Mouse (Mus musculus) c-Kit-positive CD71-positive TER-119-positive erythroid progenitor cells, embryonic 14.5 days (primary cell): Measurements from ENCODE around the gene Stat5b.

Source experiments
- DNase-seq: peaks from one replicate; pipeline ENCODE4 v3.0.0-alpha.2; 2013; ENCODE audit warnings: low spot score

Stat5b gene

DNA sequence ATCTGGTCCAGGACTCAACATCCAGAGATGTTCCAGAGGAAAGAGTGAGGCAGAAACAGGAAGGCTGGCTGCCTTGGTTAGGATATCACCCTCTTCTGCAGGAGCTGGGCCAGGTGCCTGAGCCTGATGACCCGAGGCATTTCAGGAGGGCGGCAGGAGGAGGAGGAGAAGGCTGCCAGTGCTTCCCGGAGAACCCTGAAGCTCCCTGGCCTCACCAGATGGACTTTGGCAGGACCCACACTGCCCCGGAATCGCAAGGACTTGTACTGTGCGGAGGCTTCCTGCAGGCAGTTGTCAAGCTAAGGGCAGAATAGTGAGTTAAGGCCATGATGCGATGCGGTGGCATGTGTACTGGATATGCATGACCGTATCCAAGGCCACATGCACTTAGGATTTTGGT, 83.8 kb downstream of the Stat5b start:
- DNase-seq, result no peak

DNA sequence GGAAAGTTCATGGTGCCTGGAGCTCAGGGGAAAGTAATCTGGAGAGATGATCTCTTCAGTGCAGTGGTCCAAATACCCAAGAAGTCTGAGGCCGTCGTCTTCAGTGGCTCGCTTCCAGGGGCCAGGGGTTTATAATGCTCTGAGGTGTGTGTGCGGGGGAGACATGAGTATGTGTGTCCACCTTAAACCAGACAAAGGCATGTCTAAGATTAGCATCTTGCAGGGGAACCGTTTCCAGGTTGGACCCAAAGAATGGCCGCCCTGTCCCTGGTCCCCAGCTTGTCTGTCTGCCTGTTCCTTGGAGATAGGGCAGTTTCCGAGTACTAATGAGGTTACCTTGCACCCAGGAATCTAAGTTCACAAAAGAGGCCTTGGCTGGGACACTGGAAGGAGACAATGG, 87.7 kb downstream of the Stat5b start, which contains the start of gene Hcrt:
TSS of gene Hcrt (minus strand) at position 101 of the 400 bp plus-strand sequence.
- no peak for DNase-seq

DNA sequence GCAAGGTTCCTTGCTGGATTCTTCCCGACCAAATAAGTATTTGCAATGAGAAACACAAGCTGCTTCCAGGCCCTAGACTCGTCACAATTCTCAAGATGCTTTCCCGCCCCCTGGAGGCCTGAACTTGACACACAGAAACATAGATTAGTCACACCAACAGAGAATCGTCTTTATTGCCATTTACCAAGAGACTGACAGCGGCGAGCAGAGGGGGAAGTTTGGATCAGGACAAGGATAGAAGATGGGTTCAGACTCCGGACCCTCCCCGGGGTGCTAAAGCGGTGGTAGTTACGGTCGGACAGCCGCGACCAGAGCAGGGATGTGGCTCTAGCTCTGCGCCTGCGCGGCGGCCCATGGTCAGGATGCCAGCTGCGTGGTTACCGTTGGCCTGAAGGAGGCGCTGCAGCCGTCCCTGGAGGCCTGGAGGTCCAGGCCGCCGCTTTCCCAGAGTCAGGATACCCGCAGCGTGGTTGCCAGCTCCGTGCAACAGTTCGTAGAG, 88.9 kb downstream of the Stat5b start:
- peak; percentile 64 for DNase-seq

DNA sequence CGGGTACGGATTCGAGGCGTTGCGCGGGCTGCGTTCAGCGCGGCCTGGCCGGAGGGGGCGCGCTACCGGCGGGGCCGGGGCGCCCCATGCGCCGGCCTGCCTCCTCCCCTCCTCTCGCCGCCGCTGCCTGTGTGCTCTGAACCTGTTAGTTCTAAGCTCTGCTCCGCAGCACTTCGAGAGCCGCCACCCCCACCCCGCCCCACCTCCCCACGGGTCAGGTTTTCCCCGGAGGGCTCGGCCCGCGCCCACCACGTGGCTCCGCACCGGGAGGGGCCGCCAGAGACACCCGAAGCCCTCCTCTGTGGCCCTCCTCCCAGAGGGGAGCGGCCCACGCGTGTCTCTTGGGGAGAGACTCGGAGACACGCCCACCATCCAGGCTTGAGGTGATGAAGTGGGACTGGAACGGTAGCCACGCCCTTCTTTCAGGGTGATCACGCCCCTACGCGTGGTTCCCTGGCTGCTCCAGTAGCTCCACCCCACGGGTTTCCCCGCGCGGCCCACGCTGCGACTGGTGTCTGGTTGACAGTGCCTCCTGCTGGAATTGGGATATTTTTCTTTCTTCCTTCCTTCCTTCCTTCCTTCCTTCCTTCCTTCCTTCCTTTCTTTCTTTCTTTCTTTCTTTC, 90.8 kb downstream of the Stat5b start, which contains the start of gene Kcnh4:
TSS of gene Kcnh4 (minus strand) at position 332 of the 623 bp plus-strand sequence.
- DNase-seq, result peak; percentile 29

DNA sequence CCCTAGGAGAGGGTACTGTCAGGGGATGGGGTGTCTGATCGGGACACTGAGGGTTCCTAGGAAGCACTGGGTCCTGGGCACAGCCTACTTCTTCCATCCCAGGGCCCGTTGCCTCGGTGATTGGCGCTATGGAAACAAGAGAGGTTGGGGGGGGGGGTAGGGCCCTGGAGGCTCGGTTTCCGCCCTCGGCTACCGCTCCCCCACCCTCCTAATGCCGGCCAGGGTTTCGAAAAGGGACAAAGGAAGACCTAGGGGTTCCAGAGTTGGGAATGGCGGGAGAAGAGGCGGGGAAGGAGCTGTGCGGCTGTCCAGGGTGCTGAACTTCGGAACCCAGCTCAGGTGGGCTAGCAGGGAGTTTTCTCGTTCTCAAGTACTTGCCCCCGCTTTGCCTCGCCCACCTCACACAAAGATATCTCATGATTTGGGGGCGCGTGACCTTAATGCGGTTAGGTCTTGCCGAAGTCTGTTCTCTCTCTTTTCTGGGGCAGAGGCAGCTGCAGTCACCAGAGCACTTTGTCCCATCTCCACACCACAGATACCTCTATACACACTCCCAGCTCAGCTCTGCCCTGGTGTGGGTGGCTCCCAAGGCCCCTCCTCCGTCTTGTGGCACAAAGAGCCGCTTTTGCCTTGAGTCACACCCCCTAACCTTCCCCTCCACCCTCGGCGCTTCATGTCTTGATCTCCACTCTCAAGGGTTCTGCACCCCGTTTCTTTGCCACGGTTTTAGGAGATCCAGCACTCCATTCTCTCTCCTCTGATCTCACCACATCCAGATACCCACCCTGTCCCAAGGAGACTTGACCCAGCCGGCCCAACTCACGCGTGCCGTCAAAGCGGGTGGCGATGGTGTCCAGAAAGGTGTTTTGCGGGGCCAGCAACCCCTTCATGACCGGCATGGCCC, 91.6 kb downstream of the Stat5b start:
- no peak for DNase-seq

DNA sequence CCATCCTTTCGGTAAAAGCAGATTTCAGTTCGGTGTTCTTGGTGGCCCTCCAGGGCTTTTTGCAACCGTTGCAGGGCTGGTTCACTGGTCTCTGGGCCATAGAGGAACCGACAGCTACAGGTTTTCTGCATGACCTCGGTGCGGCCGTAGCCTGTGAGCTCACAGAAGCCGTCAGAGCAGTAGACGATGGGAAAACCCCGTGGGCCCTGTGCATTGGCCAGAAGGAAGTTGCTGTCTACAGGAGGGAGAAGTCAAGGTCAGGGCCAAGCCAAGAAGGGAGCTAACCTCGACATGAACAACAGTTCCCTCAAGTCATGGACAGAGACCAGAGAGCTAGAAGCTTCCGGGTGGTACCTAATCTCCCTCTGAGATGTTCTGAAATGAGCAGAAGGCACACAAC, 93.0 kb downstream of the Stat5b start:
- DNase-seq, result no peak

DNA sequence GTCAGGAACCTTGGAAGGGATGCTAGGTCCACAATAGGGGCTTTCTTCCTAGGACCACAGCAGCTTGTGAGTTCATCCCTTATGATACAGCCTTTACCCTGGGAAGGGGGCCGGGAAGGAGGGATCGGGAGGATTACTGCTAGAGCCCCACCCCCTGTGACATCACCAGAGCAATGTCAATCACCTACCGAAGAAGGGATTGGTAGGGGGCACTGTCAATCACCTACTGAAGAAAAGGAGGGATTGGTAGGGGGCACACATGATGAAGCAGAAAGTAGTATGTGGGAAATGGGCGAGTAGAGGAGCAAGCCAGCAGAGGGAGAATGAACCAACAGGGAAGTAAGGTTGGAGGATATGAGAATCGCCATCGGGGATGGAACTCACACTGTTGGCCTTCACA, 94.0 kb downstream of the Stat5b start:
- DNase-seq, result no peak

DNA sequence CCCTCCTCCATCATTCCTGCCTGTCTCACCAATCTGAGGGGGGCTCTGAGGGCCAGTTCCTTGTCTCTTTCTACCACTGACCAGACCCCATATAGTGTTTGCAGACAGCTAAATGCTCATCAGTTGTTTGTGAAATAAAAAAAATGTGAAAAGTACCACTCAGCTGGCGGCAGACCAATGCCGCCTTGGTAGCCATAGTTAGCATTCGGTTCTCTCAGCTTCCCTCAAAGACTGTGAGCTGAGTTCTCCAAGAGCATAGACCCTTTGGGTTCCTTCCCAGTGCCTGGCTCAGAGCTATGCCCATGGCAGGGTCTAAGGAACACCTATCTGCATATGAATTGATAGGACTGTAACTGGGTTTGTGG, 95.8 kb downstream of the Stat5b start:
- no peak for DNase-seq

DNA sequence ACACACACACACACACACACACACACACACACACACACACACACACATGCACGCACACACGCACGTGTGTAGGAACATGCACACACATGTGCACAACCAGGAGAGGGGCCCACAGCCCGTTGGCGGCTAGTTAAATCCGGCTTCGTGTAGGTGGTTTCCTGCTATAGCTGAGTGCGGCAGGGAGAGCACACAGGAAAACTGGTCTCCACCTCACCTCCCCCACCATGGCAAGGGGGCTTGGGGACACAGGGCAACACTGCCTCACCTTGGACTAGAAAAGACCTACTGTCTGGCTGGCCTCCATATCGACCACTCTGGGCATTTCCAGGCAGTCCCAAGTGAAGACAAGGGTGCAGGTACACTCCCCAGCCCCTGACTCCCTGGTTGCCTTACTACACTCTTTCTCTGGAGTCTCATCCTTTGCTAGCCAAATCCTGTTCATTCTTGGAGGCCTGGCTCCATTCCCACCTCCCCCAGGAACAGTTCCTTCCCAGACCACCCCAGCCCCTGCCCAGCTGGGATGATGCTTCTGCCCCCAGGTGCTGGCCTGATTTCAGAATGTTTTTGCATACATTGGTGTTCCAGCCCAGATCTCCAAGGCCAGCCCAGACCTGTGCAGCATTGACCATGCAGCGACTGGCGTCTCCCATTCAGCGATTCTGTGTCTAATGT, 96.4 kb downstream of the Stat5b start:
- no peak for DNase-seq

DNA sequence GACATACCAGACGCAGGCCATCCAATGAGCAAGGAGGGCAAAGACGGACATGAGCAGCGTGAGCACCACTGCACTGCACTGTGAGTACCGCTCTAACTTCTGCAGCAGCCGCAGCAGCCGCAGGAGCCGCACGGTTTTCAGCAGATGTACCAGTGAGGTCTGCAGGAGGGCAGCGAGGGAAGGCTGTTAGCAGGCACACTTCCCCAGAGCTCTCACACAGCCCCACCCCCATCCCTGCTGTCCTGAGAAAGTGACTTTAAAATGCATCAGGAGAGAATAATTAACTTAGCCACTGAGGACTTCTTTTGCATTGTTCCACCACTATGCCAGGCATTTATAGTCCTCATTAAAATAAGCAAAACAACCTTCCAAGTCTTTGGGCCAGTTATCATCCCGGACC, 98.2 kb downstream of the Stat5b start:
- DNase-seq, result no peak

DNA sequence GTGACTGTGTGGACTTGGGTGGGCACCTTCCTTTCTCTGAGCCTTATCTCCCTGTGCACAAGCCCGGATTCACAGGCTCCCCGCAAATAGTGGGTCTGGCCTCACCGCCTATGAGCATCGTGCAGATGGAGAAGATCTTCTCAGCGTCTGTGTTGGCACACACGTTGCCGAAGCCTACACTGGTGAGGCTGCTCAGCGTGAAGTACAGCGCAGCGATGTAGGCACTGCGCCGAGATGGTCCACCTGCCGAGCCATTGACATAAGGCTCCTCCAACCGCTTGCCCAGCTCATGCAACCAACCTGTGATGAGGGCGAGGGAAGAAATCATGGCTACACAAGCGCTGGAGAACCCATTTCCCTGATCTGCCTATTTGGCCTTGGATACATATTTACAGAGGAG, 100.4 kb downstream of the Stat5b start:
- no peak for DNase-seq

DNA sequence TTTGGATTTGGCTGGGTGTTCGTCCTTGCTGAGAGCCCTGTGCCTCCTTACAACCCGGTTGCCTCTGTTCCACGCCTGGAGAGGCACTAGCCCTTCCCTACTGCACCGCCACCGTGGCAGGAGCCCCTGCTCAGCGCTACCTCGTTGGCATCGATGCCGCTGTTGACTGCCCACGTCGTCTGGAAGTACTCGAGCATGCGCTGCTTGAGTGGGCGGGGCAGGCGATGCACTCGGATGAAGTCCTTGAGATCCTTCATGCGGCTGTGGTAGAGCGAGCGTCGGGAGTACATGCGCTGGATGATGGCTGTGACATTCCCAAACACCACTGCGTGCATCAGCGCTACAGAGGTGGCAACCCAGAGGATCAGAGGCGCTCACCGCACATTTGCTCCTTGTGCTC, 101.1 kb downstream of the Stat5b start:
- DNase-seq, result no peak

DNA sequence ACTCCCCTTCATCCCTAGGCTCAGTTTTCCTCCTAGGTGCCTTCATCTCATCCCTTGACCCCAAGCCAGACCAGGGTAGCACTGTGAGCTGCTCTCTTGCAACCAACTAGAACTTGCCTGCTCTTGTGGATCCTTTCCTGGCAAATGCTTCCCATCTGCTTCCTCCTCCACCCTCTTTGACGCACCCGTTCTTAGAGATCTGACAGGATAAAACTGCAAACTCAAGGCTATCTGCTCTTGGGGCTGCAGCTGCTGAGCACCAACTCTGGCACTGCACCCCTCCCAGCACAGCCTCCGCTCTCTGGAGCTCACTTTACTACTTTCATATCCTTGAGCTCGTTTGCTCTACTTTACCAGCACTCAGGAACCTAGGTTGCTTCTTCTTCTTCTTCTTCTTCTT, 101.9 kb downstream of the Stat5b start:
- no peak for DNase-seq

DNA sequence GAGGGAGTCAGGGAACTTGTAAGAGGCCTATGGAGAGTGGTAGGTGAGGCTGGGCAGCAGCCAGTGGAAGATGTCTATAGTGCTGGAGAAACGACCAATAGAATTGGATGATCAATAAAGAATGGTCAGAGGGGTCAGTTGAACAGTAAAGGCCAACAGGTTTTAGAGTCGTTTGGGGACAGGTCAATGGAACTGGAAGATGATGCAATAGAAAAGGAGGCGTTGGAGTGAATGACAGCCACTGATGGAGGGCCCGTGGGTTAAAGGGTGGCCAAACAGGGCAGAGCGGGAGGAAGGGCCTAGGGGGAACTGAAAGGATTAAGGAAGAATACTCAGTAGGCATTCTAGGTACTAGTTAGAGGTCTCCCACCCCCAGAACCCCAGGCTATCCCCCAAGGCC, 103.4 kb downstream of the Stat5b start:
- no peak for DNase-seq

DNA sequence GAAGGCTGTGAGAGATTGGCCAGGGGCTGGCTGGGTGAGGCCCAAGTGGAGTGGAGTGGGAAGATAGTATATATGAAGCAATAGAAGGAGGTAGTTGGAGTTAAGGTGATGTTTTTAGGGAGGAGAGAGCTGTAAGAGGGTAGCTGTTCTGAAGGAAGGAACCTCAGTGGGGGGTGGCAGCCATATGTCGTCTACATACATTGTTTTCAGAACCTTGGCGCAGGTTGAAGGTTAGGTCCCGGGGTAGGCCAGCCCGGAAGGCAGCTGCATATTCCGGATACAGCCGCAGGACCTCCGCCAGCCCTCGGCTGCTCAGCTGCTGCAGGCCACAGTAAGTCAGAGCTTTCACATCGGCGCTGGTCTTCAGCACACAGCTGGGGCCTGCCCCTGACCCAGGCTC, 104.0 kb downstream of the Stat5b start:
- DNase-seq, result no peak

DNA sequence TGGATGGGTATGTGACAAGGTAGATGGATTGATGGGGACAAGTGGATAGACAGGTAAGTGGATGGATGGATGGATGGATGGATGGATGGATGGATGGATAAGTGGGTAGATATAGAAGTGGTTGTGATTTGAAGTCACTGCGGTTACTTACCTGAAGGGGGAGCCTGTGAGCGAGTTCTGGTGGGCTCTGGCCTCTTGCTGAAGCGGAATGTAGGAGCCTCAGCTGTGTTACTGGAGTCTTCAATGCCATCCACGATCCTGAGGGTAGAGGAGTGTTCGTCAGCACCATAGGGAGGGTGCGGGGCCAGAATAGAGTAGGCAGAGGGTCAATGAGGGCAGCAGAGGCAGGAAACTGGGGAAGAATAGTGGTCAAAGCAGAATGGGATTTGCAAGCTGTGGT, 105.4 kb downstream of the Stat5b start:
- DNase-seq, result peak; percentile 58

DNA sequence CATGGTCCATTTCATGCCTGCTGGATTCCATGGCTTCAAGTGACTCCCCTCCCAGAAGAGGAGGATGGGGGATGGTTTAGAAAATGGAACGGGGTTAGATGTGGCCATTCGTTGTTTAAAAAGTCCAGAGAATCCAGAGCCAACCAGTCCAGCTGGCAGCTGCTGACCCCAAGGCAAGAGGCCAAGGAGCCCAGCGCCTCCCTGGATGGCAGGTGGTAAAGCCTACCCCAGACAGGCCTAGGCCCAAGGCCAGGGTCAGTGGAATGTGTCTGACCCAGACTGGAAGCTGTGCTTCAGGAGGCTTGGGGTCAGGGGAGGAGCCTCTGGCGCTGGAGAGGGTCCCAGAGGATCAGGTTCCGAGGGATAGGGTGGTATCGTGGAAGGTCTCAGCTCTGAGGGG, 109.2 kb downstream of the Stat5b start:
- no peak for DNase-seq

DNA sequence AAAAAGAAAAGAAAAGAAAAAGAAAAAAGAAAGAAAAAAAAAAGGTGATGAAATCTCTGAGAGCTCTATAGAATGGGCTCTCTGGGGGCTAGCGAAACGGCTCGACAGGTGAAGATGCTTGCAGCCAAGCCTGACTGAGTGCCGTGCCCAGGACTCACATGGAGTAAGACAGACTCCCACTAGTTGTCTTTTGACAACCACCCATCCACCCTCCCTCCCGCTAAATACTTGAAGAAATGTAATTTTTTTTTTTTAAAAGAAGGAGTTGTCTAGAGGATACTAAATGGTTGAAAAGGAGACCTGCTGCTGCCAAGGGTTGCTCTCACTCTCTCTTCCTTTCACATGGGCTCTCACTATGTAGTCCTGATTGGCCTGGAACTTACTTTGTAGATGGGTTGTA, 111.8 kb downstream of the Stat5b start:
- no peak for DNase-seq

DNA sequence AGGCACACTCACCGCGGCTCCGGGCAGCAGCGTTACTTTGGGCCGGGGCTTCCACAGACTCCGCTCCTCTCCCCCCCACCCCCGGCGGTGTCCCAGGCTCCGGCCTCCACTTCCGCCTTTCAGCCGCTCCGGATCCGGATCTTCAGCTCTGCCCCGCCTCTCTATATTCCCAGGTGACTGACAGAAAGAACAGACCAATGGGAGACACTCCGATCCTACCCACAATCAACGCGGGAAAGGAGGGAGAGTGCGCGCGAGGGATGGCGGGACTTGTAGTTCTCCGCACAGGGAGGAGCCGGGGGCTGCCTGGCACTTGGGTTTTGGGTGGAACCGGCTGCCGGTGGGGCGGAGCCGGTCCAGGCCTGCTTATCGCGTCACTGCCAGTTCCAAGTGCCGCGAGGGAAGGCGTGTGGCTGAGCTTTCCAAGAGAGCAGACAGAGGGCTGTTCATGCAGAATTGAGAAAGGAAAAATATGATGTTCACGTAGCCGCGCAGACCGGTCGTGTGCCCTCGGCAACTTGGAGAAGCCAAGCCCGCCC, 112.4 kb downstream of the Stat5b start, which contains the start of gene Rab5c:
TSS of gene Rab5c (minus strand) at position 150 of the 539 bp plus-strand sequence.
- peak; percentile 99 for DNase-seq

DNA sequence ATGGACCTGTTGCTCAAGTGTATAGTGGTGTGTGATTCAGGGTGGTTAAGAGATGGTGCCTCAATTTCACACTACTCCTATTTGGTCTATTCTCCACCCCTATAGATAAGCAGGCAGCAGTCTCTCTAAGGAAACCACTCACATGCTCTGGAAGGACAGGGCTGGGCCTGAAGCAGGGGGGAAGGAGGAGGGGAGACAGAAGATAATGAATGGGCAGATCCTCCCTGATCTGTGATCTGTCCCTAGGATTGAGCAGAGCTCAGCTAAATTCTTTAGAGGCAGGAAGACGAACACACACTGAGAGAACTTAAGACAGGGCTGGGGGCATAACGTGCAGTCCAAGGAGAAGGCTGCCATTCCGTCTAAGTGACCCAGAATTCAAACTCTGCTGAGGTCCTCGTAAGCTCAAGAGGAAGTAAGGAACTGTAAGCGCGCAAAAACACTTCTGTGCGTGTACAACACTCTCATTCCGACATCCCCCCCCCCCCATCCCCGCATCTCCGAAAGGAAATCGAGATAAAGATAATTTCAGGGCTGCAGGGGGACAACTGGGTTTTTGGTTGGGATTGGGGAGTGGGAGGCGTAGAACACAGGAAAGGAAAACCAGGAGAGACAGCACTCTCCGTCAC, 113.3 kb downstream of the Stat5b start:
- DNase-seq, result peak; percentile 81

DNA sequence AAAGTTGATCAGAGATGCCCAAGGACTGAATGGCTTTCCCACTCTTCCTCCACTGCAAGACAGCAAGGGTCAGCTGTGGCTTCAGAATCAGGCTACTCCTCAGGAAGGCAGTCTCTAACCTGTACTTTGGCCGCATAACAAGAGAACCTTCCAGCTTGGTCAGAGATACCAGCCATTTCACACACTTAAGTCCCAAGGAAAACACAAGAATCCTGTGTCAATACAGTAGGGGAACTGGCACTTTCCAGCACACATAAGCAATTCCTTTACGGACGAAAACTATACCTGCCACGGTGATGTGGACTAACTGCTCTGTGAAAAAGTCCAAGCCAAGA, 113.8 kb downstream of the Stat5b start:
- DNase-seq, result no peak
